Mouse (Mus musculus): Measurements from ENCODE around the gene Foxf1.

The Foxf1 gene

GRCm38 (mm10) chr8:121115136-121115535, 30.9 kb downstream of the Foxf1 start:
- DNase-seq (ENCODE audit: low spot score), result no peak

- peak; percentile 70 for DNase-seq (ENCODE audit: low spot score)
These were observed 31.8 kb downstream of the Foxf1 start, which contains the start of gene Foxc2 for GRCm38 (mm10) chr8:121115948-121116347. TSS of gene Foxc2 (plus strand) at chr8:121116171.

GRCm38 (mm10) chr8:121116591-121117185, 32.5 kb downstream of the Foxf1 start:
- DNase-seq (ENCODE audit: low spot score), result peak; percentile 39

- DNase-seq (ENCODE audit: low spot score), result no peak
These were observed 33.0 kb downstream of the Foxf1 start for GRCm38 (mm10) chr8:121117186-121117651.

- no peak for DNase-seq (ENCODE audit: low spot score)
These were observed 33.7 kb downstream of the Foxf1 start for GRCm38 (mm10) chr8:121117906-121118305.

- no peak for DNase-seq (ENCODE audit: low spot score)
These were observed 34.6 kb downstream of the Foxf1 start for GRCm38 (mm10) chr8:121118634-121119420.

- DNase-seq (ENCODE audit: low spot score), result no peak
These were observed 35.7 kb downstream of the Foxf1 start for GRCm38 (mm10) chr8:121119635-121120455.

GRCm38 (mm10) chr8:121120456-121121419, 36.6 kb downstream of the Foxf1 start:
- no peak for DNase-seq (ENCODE audit: low spot score)

GRCm38 (mm10) chr8:121121704-121122103, 37.5 kb downstream of the Foxf1 start:
- no peak for DNase-seq (ENCODE audit: low spot score)

GRCm38 (mm10) chr8:121122368-121122767, 38.2 kb downstream of the Foxf1 start:
- DNase-seq (ENCODE audit: low spot score), result no peak

GRCm38 (mm10) chr8:121123113-121123512, 38.9 kb downstream of the Foxf1 start:
- no peak for DNase-seq (ENCODE audit: low spot score)

- DNase-seq (ENCODE audit: low spot score), result no peak
These were observed 40.5 kb downstream of the Foxf1 start for GRCm38 (mm10) chr8:121124547-121125239.

GRCm38 (mm10) chr8:121125311-121125876, 41.2 kb downstream of the Foxf1 start:
- DNase-seq (ENCODE audit: low spot score), result no peak

- no peak for DNase-seq (ENCODE audit: low spot score)
These were observed 42.0 kb downstream of the Foxf1 start for GRCm38 (mm10) chr8:121126191-121126590.

GRCm38 (mm10) chr8:121126694-121127093, 42.5 kb downstream of the Foxf1 start:
- DNase-seq (ENCODE audit: low spot score), result no peak

GRCm38 (mm10) chr8:121127291-121127701, 43.1 kb downstream of the Foxf1 start:
- no peak for DNase-seq (ENCODE audit: low spot score)

- DNase-seq (ENCODE audit: low spot score), result no peak
These were observed 43.7 kb downstream of the Foxf1 start, which contains the start of gene Foxl1 for GRCm38 (mm10) chr8:121127756-121128375. TSS of gene Foxl1 (plus strand) at chr8:121127940.

GRCm38 (mm10) chr8:121128531-121129264, 44.5 kb downstream of the Foxf1 start:
- no peak for DNase-seq (ENCODE audit: low spot score)
